Mouse (Mus musculus): ENCODE measurements around the gene Mpo.

- no peak for TF ChIP-seq CTCF (IDR thresholded peaks at IDR 0.05; ENCODE audit: control insufficient read depth, insufficient read depth, insufficient read length)
- TF ChIP-seq CEBPB (IDR thresholded peaks at IDR 0.05; ENCODE audit: low read depth) = no peak
- no peak for TF ChIP-seq USF1 (IDR thresholded peaks at IDR 0.05; ENCODE audit: low read depth)
- TF ChIP-seq MYOD1 (IDR thresholded peaks at IDR 0.05; ENCODE audit: control insufficient read depth, insufficient read length, low read depth) = no peak
- TF ChIP-seq FOSL1 (IDR thresholded peaks at IDR 0.05; ENCODE audit: insufficient read depth, low read length, poor library complexity, severe bottlenecking) = no peak
- TF ChIP-seq MAX (IDR thresholded peaks at IDR 0.05) = no peak
- TF ChIP-seq MYOG (IDR thresholded peaks at IDR 0.05; ENCODE audit: control insufficient read depth, extremely low read depth, insufficient read length) = no peak
Measured at GRCm38 (mm10) chr11:87750521-87750920, 42.9 kb upstream of the Mpo start.

All from C2C12 (cell line).